Mouse (Mus musculus) embryonic facial prominence, embryonic 13.5 days (tissue): ENCODE data around the gene Zbtb7b. TPM values are rescaled to one million over a fixed set of nuclear protein-coding genes. Genes with fewer than 3 reads are reported as not detected.

Experiments
- ATAC-seq: fragments of 200-750 bp; cut with Nextera tagmentation; 2 replicates; pipeline ENCODE4 v1.8.0; 2017; ENCODE audit warnings: low read depth; ENCODE audit not compliant: insufficient number of reproducible peaks, insufficient read depth, low FRiP score, low TSS enrichment
- H3K27ac ChIP-seq: fragments of 300-500 bp; sonication (generic); 2 replicates; pipeline ENCODE4 v1.5.1; 2015; ENCODE audit warnings: moderate library complexity, mild to moderate bottlenecking, inconsistent platforms
- H3K27me3 ChIP-seq: fragments of 300-500 bp; sonication (generic); 2 replicates; pipeline ENCODE4 v1.6.1; 2015; ENCODE audit warnings: mild to moderate bottlenecking, inconsistent platforms
- H3K36me3 ChIP-seq: fragments of 300-500 bp; sonication (generic); 2 replicates; pipeline ENCODE4 v1.6.1; 2015; ENCODE audit warnings: mild to moderate bottlenecking, inconsistent platforms
- H3K4me1 ChIP-seq: fragments of 300-500 bp; sonication (generic); 2 replicates; pipeline ENCODE4 v1.6.1; 2015; ENCODE audit warnings: inconsistent platforms
- H3K4me2 ChIP-seq: fragments of 300-500 bp; sonication (generic); 2 replicates; pipeline ENCODE4 v1.6.1; 2015; ENCODE audit warnings: moderate library complexity, mild to moderate bottlenecking, inconsistent platforms
- H3K4me3 ChIP-seq: fragments of 300-500 bp; sonication (generic); 2 replicates; pipeline ENCODE4 v1.5.1; 2015; ENCODE audit warnings: mild to moderate bottlenecking, inconsistent platforms
- H3K9ac ChIP-seq: fragments of 300-500 bp; sonication (generic); 2 replicates; pipeline ENCODE4 v1.6.1; 2015; ENCODE audit warnings: mild to moderate bottlenecking, inconsistent platforms
- H3K9me3 ChIP-seq: fragments of 300-500 bp; sonication (generic); 2 replicates; pipeline ENCODE4 v1.6.1; 2016; ENCODE audit warnings: inconsistent platforms
- WGBS: fragments of 180-500 bp; shearing (Covaris S2); methylation state at CpG from one replicate; pipeline ENCODE4 v1.1.7; 2015; ENCODE audit warnings: mixed read lengths; 5-methylcytosine and 5-hydroxymethylcytosine counted together
- polyA plus RNA-seq: library from polyadenylated mRNA; unstranded; fragments of >200 nt; fragmentation: Nextera tagmentation; extraction: Ambion mirVana; gene quantifications from 2 replicates; pipeline ENCODE4 v1.2.1, GENCODE M21; 2015

Zbtb7b gene
- polyA plus RNA-seq, 1 experiment from 2014 or later = 1.7 TPM

- no peaks in the 10 kb centered on the region for H3K36me3 ChIP-seq
- WGBS = 82% methylated on average over 6 of the region's 6 CpGs
- ATAC-seq = no peak
- H3K4me1 ChIP-seq = 0 out of 2 replicates have a peak, but pooled peaks cover 2% of the 10 kb centered on the region
- H3K27ac ChIP-seq = no peak overlapping the region
- no peaks in the 10 kb centered on the region for H3K9me3 ChIP-seq
- no peak overlapping the region; the same call in 1 of the 2 replicates for H3K9ac ChIP-seq
- peaks cover 16% of the 10 kb centered on the region; the same call in 1 of the 2 replicates for H3K27me3 ChIP-seq
- no peak overlapping the region for H3K4me3 ChIP-seq
- H3K4me2 ChIP-seq = no peak overlapping the region
These were observed 39.1 kb downstream of the Zbtb7b start for GRCm38 (mm10) chr3:89355512-89355902.

- Histone ChIP-seq H3K4me3 (no peak overlapping the region), H3K27ac (no peak overlapping the region), H3K4me2 (no peak overlapping the region), H3K27me3 (peaks cover 16% of the 10 kb centered on the region; the same call in 1 of the 2 replicates), H3K36me3 (no peaks in the 10 kb centered on the region), H3K9me3 (no peaks in the 10 kb centered on the region), H3K9ac (no peak overlapping the region; the same call in 1 of the 2 replicates), H3K4me1 (0 out of 2 replicates have a peak, but pooled peaks cover 2% of the 10 kb centered on the region)
- ATAC-seq = no peak
- WGBS = 19% methylated on average over 5 of the region's 5 CpGs
These were observed 39.6 kb downstream of the Zbtb7b start for GRCm38 (mm10) chr3:89354816-89355511.

- peaks cover 15% of the 10 kb centered on the region for H3K4me1 ChIP-seq
- no peak overlapping the region for H3K4me2 ChIP-seq
- no peak overlapping the region for H3K9ac ChIP-seq
- H3K36me3 ChIP-seq = peaks cover 10% of the 10 kb centered on the region; the same call in 1 of the 2 replicates
- H3K4me3 ChIP-seq = no peak overlapping the region
- 55% methylated on average over 5 of the region's 5 CpGs for WGBS
- peaks cover 22% of the 10 kb centered on the region for H3K27me3 ChIP-seq
- no peaks in the 10 kb centered on the region for H3K9me3 ChIP-seq
- no peak for ATAC-seq
- H3K27ac ChIP-seq = no peak overlapping the region
These were observed 43.3 kb downstream of the Zbtb7b start for GRCm38 (mm10) chr3:89351271-89351670.

- H3K4me1 ChIP-seq = peaks cover 15% of the 10 kb centered on the region
- WGBS = 1% methylated on average over 59 of the region's 59 CpGs
- peaks cover 23% of the 10 kb centered on the region for H3K36me3 ChIP-seq
- H3K27me3 ChIP-seq = peaks cover 21% of the 10 kb centered on the region
- H3K9ac ChIP-seq = peak within 1 kb of the TSS; percentile 71
- peak; percentile 81 for ATAC-seq
- no peaks in the 10 kb centered on the region for H3K9me3 ChIP-seq
- peak within 1 kb of the TSS; percentile 60 for H3K27ac ChIP-seq
- H3K4me2 ChIP-seq = peak within 1 kb of the TSS; percentile 97
- peak within 1 kb of the TSS; percentile 69 for H3K4me3 ChIP-seq
These were observed 44.6 kb downstream of the Zbtb7b start, which contains the start of gene Adam15 for GRCm38 (mm10) chr3:89349869-89350501. TSS of gene Adam15 (minus strand) at chr3:89349996.

GRCm38 (mm10) chr3:89348911-89349868 lies 45.4 kb downstream of the Zbtb7b start:
- peak overlapping the region; percentile 97 for H3K4me2 ChIP-seq
- H3K4me1 ChIP-seq = peaks cover 13% of the 10 kb centered on the region
- ATAC-seq = peak; percentile 29; the same call in 1 of the 2 replicates
- H3K27ac ChIP-seq = peak overlapping the region; percentile 60
- H3K4me3 ChIP-seq = peak overlapping the region; percentile 69
- no peaks in the 10 kb centered on the region for H3K9me3 ChIP-seq
- WGBS = under 1% methylated on average over 38 of the region's 38 CpGs
- H3K27me3 ChIP-seq = peaks cover 21% of the 10 kb centered on the region
- H3K36me3 ChIP-seq = peaks cover 31% of the 10 kb centered on the region
- H3K9ac ChIP-seq = peak overlapping the region; percentile 71

GRCm38 (mm10) chr3:89347916-89348315 lies 46.7 kb downstream of the Zbtb7b start:
- peaks cover 21% of the 10 kb centered on the region for H3K27me3 ChIP-seq
- no peak overlapping the region for H3K4me3 ChIP-seq
- ATAC-seq = no peak
- H3K9me3 ChIP-seq = no peaks in the 10 kb centered on the region
- peaks cover 13% of the 10 kb centered on the region for H3K4me1 ChIP-seq
- H3K9ac ChIP-seq = peak overlapping the region; percentile 36; the same call in 1 of the 2 replicates
- WGBS = 42% methylated on average over 1 of the region's 1 CpGs
- no peak overlapping the region for H3K27ac ChIP-seq
- H3K4me2 ChIP-seq = 0 out of 2 replicates have a peak overlapping the region, but pooled peaks have one; percentile 97
- H3K36me3 ChIP-seq = peaks cover 44% of the 10 kb centered on the region

- 81% methylated on average over 10 of the region's 10 CpGs for WGBS
- Histone ChIP-seq H3K4me1 (peaks cover 13% of the 10 kb centered on the region), H3K27me3 (peaks cover 21% of the 10 kb centered on the region), H3K4me3 (no peak overlapping the region), H3K27ac (no peak overlapping the region), H3K36me3 (peaks cover 52% of the 10 kb centered on the region), H3K4me2 (no peak overlapping the region), H3K9ac (no peak overlapping the region), H3K9me3 (no peaks in the 10 kb centered on the region)
- ATAC-seq = no peak
These were observed 47.6 kb downstream of the Zbtb7b start for GRCm38 (mm10) chr3:89346815-89347540.

GRCm38 (mm10) chr3:89343279-89343678 lies 51.3 kb downstream of the Zbtb7b start:
- H3K4me2 ChIP-seq = no peak overlapping the region
- H3K4me3 ChIP-seq = no peak overlapping the region
- peaks cover 6% of the 10 kb centered on the region for H3K27me3 ChIP-seq
- H3K9me3 ChIP-seq = no peaks in the 10 kb centered on the region
- no peak for ATAC-seq
- WGBS = 88% methylated on average over 7 of the region's 7 CpGs
- peaks cover 62% of the 10 kb centered on the region for H3K36me3 ChIP-seq
- peaks cover 26% of the 10 kb centered on the region for H3K4me1 ChIP-seq
- no peak overlapping the region for H3K27ac ChIP-seq
- peak overlapping the region; percentile 44; the same call in 1 of the 2 replicates for H3K9ac ChIP-seq

GRCm38 (mm10) chr3:89341794-89342193 lies 52.8 kb downstream of the Zbtb7b start:
- peaks cover 57% of the 10 kb centered on the region for H3K36me3 ChIP-seq
- no peak overlapping the region for H3K27ac ChIP-seq
- WGBS = 88% methylated on average over 4 of the region's 4 CpGs
- no peak overlapping the region for H3K9ac ChIP-seq
- H3K9me3 ChIP-seq = no peaks in the 10 kb centered on the region
- no peak for ATAC-seq
- no peak overlapping the region for H3K4me2 ChIP-seq
- H3K27me3 ChIP-seq = no peaks in the 10 kb centered on the region
- no peak overlapping the region for H3K4me3 ChIP-seq
- peaks cover 29% of the 10 kb centered on the region for H3K4me1 ChIP-seq

GRCm38 (mm10) chr3:89340465-89340864 lies 54.1 kb downstream of the Zbtb7b start:
- Histone ChIP-seq H3K4me3 (peak overlapping the region; percentile 36), H3K9ac (peak overlapping the region; percentile 62), H3K4me1 (peaks cover 43% of the 10 kb centered on the region)

More at GRCm38 (mm10) chr3:89340465-89340864, 54.1 kb downstream of the Zbtb7b start:
- ATAC-seq = no peak
- Histone ChIP-seq H3K27ac (no peak overlapping the region), H3K36me3 (peaks cover 44% of the 10 kb centered on the region), H3K4me2 (peak overlapping the region; percentile 67), H3K27me3 (no peaks in the 10 kb centered on the region), H3K9me3 (no peaks in the 10 kb centered on the region)
- 2% methylated on average over 11 of the region's 11 CpGs for WGBS
